Mouse (Mus musculus) forebrain, embryonic 16.5 days (tissue): ENCODE measurements around the gene Ffar2. TPM values are rescaled to one million over a fixed set of nuclear protein-coding genes. Genes with fewer than 3 reads are reported as not detected.

ENCODE experiments used
- ATAC-seq: fragments of 200-750 bp; cut with Nextera tagmentation; 2 replicates; pipeline ENCODE4 v1.8.0; 2017; ENCODE audit warnings: mild to moderate bottlenecking, moderate library complexity
- H3K27ac ChIP-seq: fragments of 300-500 bp; sonication (generic); 2 replicates; pipeline ENCODE4 v1.5.1; 2014; ENCODE audit warnings: low read length, control low read depth
- H3K27me3 ChIP-seq: fragments of 300-500 bp; sonication (generic); replicated peaks from 2 replicates; pipeline ENCODE4 v1.6.1; 2014; ENCODE audit warnings: low read length; ENCODE audit not compliant: control insufficient read depth, insufficient read depth
- H3K36me3 ChIP-seq: fragments of 300-500 bp; sonication (generic); 2 replicates; pipeline ENCODE4 v1.6.1; 2014; ENCODE audit not compliant: control insufficient read depth, insufficient read depth
- H3K4me1 ChIP-seq: fragments of 300-500 bp; sonication (generic); replicated peaks from 2 replicates; pipeline ENCODE4 v1.6.1; 2014; ENCODE audit warnings: low read length; ENCODE audit not compliant: control insufficient read depth, insufficient read depth
- H3K4me2 ChIP-seq: fragments of 300-500 bp; sonication (generic); 2 replicates; pipeline ENCODE4 v1.6.1; 2014; ENCODE audit warnings: mild to moderate bottlenecking, low read length, control low read depth
- H3K4me3 ChIP-seq: fragments of 300-500 bp; sonication (generic); replicated peaks from 2 replicates; pipeline ENCODE4 v1.5.1; 2014; ENCODE audit warnings: mild to moderate bottlenecking, low read length, control low read depth
- H3K9ac ChIP-seq: fragments of 300-500 bp; sonication (generic); replicated peaks from 2 replicates; pipeline ENCODE4 v1.6.1; 2014; ENCODE audit warnings: low read depth, low read length, control low read depth
- H3K9me3 ChIP-seq: fragments of 300-500 bp; sonication (generic); 2 replicates; pipeline ENCODE4 v1.6.1; 2016; ENCODE audit warnings: low read length; ENCODE audit not compliant: control insufficient read depth
- WGBS: fragments of 180-500 bp; shearing (Covaris S2); extraction: QIAGEN DNeasy Blood & Tissue Kit; methylation state at CpG from one replicate; pipeline ENCODE4 v1.1.7; 2014; 5-methylcytosine and 5-hydroxymethylcytosine counted together
- polyA plus RNA-seq: library from polyadenylated mRNA; unstranded; fragments of >200 nt; fragmentation: Nextera tagmentation; extraction: Ambion mirVana; gene quantifications from 2 replicates; pipeline ENCODE4 v1.2.1, GENCODE M21; 2015

Ffar2 gene
- polyA plus RNA-seq, 1 experiment from 2014 or later: not detected

DNA sequence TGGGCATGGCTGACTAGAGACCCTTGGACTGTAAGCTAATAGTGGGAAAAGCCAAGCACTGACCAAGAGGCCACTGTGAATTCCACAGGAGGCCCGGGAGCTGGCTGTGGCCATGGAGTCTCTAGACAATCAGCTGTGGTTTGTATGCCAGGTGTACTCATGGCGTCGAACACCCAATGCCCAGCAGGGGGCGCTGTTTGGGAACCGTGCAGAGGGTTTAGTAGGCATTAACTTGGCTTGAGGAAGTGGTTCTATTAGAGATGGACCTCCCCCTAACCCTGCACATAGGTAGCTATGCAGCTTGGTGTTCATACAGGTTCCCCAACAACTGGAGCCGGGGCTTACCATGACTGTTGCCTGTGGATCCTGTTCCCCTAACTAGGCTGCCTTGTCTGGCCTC is 17.7 kb downstream of the Ffar2 start:
- H3K4me2 ChIP-seq: no peak overlapping the region
- H3K36me3 ChIP-seq: no peaks in the 10 kb centered on the region
- H3K27me3 ChIP-seq: no peaks in the 10 kb centered on the region
- no peak for ATAC-seq
- H3K27ac ChIP-seq: no peak overlapping the region
- H3K9me3 ChIP-seq: no peaks in the 10 kb centered on the region; the same call in 1 of the 2 replicates
- H3K4me1 ChIP-seq: no peaks in the 10 kb centered on the region
- 48% methylated on average over 6 of the region's 6 CpGs for WGBS
- H3K4me3 ChIP-seq: no peak overlapping the region
- no peak overlapping the region for H3K9ac ChIP-seq

DNA sequence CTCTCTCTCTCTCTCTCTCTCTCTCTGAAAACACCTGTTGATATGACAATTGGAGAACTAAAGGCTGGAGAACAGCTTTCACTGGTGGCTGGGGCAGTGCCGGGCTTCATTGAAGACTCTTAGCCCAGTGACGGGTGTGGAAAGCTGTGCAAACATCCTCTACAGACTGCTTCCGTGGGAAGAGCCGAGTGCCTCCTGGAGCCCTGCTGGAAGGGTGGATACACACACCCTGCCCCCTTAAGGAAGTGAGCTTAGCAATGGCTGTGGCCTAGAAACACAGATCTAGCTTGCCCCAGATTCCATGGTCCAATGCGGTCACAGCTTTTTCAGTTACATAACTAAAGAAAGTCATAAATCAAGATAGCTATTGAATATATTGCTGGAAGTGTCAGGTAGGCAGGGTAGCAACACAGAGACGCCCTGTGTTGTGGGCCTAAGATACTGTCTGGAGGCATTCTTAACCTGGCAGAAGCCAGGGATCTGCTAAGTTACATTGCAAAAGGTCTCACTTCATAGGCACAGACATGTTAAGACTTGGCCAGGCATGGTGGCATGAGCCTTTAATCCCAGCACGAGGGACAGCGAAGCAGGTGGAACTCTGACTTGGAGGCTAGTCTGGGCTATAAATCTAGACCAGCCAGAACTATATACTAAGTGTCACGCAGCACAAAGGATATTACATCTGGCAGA is 19.4 kb downstream of the Ffar2 start:
- no peaks in the 10 kb centered on the region for H3K27me3 ChIP-seq
- no peak overlapping the region for H3K4me2 ChIP-seq
- no peak overlapping the region for H3K27ac ChIP-seq
- no peaks in the 10 kb centered on the region for H3K36me3 ChIP-seq
- peaks cover 9% of the 10 kb centered on the region for H3K9me3 ChIP-seq
- no peak overlapping the region for H3K9ac ChIP-seq
- ATAC-seq: no peak
- H3K4me3 ChIP-seq: no peak overlapping the region
- WGBS: 88% methylated on average over 9 of the region's 9 CpGs
- no peaks in the 10 kb centered on the region for H3K4me1 ChIP-seq

DNA sequence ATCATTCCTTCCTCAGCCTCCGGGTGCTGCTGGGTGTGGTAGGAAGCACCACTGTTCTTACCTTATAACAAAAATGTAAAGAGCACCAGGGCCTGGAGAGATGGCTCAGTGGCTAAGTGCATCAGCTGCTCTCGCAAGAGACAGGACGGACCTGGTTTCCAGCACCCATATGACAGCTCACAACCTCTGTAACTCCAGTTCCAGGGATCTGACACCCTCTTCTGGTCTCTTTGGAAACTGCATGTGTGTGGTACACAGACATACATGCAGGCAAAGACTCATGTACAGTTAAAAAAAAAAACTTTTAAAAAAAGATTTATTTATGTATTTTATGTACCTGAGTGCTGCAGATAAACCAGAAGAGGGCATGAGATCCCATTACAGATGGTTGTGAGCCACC is 20.3 kb downstream of the Ffar2 start:
- WGBS: 96% methylated on average over 3 of the region's 3 CpGs
- Histone ChIP-seq H3K4me3 (no peak overlapping the region), H3K4me1 (no peaks in the 10 kb centered on the region), H3K4me2 (no peak overlapping the region), H3K36me3 (no peaks in the 10 kb centered on the region), H3K27me3 (no peaks in the 10 kb centered on the region), H3K9me3 (peaks cover 9% of the 10 kb centered on the region), H3K9ac (no peak overlapping the region), H3K27ac (no peak overlapping the region)
- ATAC-seq: no peak

- H3K27ac ChIP-seq: no peak overlapping the region
- no peak overlapping the region for H3K4me3 ChIP-seq
- ATAC-seq: no peak
- no peak overlapping the region for H3K9ac ChIP-seq
- H3K4me2 ChIP-seq: no peak overlapping the region
- H3K36me3 ChIP-seq: no peaks in the 10 kb centered on the region
- no peaks in the 10 kb centered on the region for H3K4me1 ChIP-seq
- H3K9me3 ChIP-seq: peaks cover 9% of the 10 kb centered on the region
- H3K27me3 ChIP-seq: no peaks in the 10 kb centered on the region
Observed at GRCm38 (mm10) chr7:30800653-30801052, 22.9 kb downstream of the Ffar2 start.

GRCm38 (mm10) chr7:30796790-30797189 is 26.8 kb downstream of the Ffar2 start:
- Histone ChIP-seq H3K4me1 (no peaks in the 10 kb centered on the region), H3K27ac (no peak overlapping the region), H3K9ac (no peak overlapping the region), H3K4me2 (no peak overlapping the region), H3K9me3 (peaks cover 9% of the 10 kb centered on the region), H3K36me3 (no peaks in the 10 kb centered on the region), H3K27me3 (no peaks in the 10 kb centered on the region), H3K4me3 (no peak overlapping the region)
- no peak for ATAC-seq
- WGBS: 79% methylated on average over 1 of the region's 1 CpGs

DNA sequence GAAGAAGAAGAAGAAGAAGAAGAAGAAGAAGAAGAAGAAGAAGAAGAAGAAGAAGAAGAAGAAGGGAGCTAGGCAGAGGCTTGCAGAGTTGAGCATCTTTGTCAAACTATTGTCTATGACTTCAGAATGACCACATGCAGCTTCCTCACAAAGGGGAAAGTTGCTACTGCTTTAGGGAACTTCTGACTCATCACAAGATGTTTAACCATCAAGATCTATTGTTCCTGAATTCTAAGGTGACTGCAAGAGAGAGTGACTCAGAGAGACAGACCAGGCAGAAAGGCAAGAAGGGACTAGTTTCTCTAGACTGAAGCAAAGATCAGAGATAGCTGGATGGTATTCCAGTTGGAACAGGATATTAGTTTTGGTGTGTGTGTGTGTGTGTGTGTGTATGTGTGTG is 28.7 kb downstream of the Ffar2 start:
- H3K4me2 ChIP-seq: no peak overlapping the region
- H3K4me3 ChIP-seq: no peak overlapping the region
- H3K27me3 ChIP-seq: no peaks in the 10 kb centered on the region
- no peaks in the 10 kb centered on the region for H3K36me3 ChIP-seq
- no peak overlapping the region for H3K27ac ChIP-seq
- ATAC-seq: no peak
- no peak overlapping the region for H3K9ac ChIP-seq
- H3K9me3 ChIP-seq: peaks cover 1% of the 10 kb centered on the region
- H3K4me1 ChIP-seq: no peaks in the 10 kb centered on the region

GRCm38 (mm10) chr7:30791921-30792320 is 31.7 kb downstream of the Ffar2 start:
- H3K4me2 ChIP-seq: no peak overlapping the region
- H3K27me3 ChIP-seq: peaks cover 3% of the 10 kb centered on the region; the same call in 1 of the 2 replicates
- no peak for ATAC-seq
- no peaks in the 10 kb centered on the region for H3K36me3 ChIP-seq
- H3K9ac ChIP-seq: no peak overlapping the region
- H3K4me3 ChIP-seq: no peak overlapping the region
- no peaks in the 10 kb centered on the region for H3K9me3 ChIP-seq
- no peaks in the 10 kb centered on the region for H3K4me1 ChIP-seq
- no peak overlapping the region for H3K27ac ChIP-seq
- WGBS: 32% methylated on average over 9 of the region's 9 CpGs

- Histone ChIP-seq H3K4me1 (peaks cover 8% of the 10 kb centered on the region; the same call in 1 of the 2 replicates), H3K36me3 (no peaks in the 10 kb centered on the region), H3K4me3 (no peak overlapping the region), H3K27me3 (peaks cover 3% of the 10 kb centered on the region; the same call in 1 of the 2 replicates), H3K4me2 (no peak overlapping the region), H3K9ac (no peak overlapping the region), H3K27ac (no peak overlapping the region), H3K9me3 (no peaks in the 10 kb centered on the region)
- no peak for ATAC-seq
- 83% methylated on average over 10 of the region's 10 CpGs for WGBS
Observed at GRCm38 (mm10) chr7:30790141-30790540, 33.4 kb downstream of the Ffar2 start.

- WGBS: 42% methylated on average over 15 of the region's 15 CpGs
- Histone ChIP-seq H3K27me3 (peaks cover 3% of the 10 kb centered on the region; the same call in 1 of the 2 replicates), H3K36me3 (no peaks in the 10 kb centered on the region), H3K27ac (no peak within 1 kb of the TSS), H3K4me2 (no peak within 1 kb of the TSS), H3K4me1 (peaks cover 8% of the 10 kb centered on the region; the same call in 1 of the 2 replicates), H3K4me3 (no peak within 1 kb of the TSS), H3K9ac (no peak within 1 kb of the TSS), H3K9me3 (no peaks in the 10 kb centered on the region)
- ATAC-seq: no peak
Observed at GRCm38 (mm10) chr7:30787377-30788022, 36.1 kb downstream of the Ffar2 start, which contains the start of gene Krtdap. Krtdap (plus strand) TSS chr7:30787896.
